Mouse (Mus musculus) thymus, adult 2 months (tissue): ENCODE measurements at regions not wholly inside any gene's neighbourhood (a gene's known extent, or its start where the extent isn't known, plus 50 kb on each side); places are given as distances from the start of the nearest gene placed in this dataset.

Experiments
- CTCF ChIP-seq: fragments of 200-500 bp; IDR thresholded peaks from 2 replicates; pipeline ENCODE4 v1.5.1; 2012; ENCODE audit warnings: mild to moderate bottlenecking, control low read depth, low read length, moderate library complexity, borderline replicate concordance; ENCODE audit not compliant: control insufficient read depth, poor library complexity, insufficient read depth; ENCODE audit errors: extremely low read depth
- POLR2A ChIP-seq: fragments of 200-500 bp; IDR thresholded peaks from 2 replicates; pipeline ENCODE4 v1.6.1; 2012; ENCODE audit warnings: mild to moderate bottlenecking, low read length, control low read depth, moderate library complexity; ENCODE audit not compliant: control insufficient read depth, poor library complexity, insufficient read depth; ENCODE audit errors: extremely low read depth

DNA sequence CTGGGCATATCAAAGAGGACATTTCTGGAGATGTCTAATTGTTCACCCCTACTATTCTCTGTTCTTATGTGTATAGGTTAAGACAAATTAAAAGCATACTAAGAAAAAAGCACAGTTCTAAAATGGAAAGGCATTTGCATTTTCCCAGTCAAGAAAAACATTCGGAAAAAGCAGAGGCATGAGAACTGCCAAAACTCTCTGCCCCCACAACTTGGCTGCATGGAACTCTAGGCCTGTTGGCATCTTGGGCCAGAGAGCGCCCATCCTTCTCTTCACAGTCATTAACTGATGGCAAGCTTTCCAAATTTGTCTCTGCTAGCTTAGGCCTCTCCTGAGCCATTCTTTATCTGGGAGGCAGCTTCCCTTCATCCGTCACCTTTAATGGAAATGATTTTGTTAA, 281.6 kb downstream of the Tex13c3 start:
- TF ChIP-seq CTCF = no peak
- TF ChIP-seq POLR2A = no peak
